Mouse (Mus musculus) MEL (cell line): ENCODE results near the gene Map1lc3a. TPM values are rescaled to one million over a fixed set of nuclear protein-coding genes. Genes with fewer than 3 reads are reported as not detected.

Experiments
- DNase-seq: peaks from one replicate; pipeline ENCODE4 v3.0.0; 2011; ENCODE audit warnings: low read depth, low spot score
- H3K27ac ChIP-seq: 2 replicates; pipeline ENCODE4 v1.5.1; 2012; ENCODE audit warnings: low read depth, mild to moderate bottlenecking, control low read depth, low read length, moderate library complexity; ENCODE audit not compliant: control insufficient read depth
- H3K27me3 ChIP-seq, 2 experiments: fragments of 150-350 bp in 1 of 2; sonication (generic) in 1 of 2; 2 replicates each; pipeline ENCODE4 v1.6.1; 2012; ENCODE audit warnings: low read length in 2 of 2, mild to moderate bottlenecking in 2 of 2, improper control_type of control experiment in 1 of 2, moderate library complexity in 1 of 2; ENCODE audit not compliant: insufficient read depth in 2 of 2, control insufficient read depth in 1 of 2
- H3K36me3 ChIP-seq, 2 experiments: 2 replicates each; pipeline ENCODE4 v1.6.1; 2012 to 2014; ENCODE audit warnings: low read length in 2 of 2, improper control_type of control experiment in 1 of 2, inconsistent platforms in 1 of 2, mild to moderate bottlenecking in 1 of 2; ENCODE audit not compliant: insufficient read depth in 2 of 2, control insufficient read depth in 1 of 2
- H3K4me1 ChIP-seq, 2 experiments: fragments of 150-350 bp in 1 of 2; sonication (generic) in 1 of 2; 2 replicates each; pipeline ENCODE4 v1.6.1; 2012; ENCODE audit warnings: low read length in 2 of 2, improper control_type of control experiment in 1 of 2, mild to moderate bottlenecking in 1 of 2; ENCODE audit not compliant: insufficient read depth in 2 of 2, control insufficient read depth in 1 of 2
- H3K4me3 ChIP-seq, 2 experiments: fragments of 150-350 bp in 1 of 2; sonication (generic) in 1 of 2; 2 replicates each; pipeline ENCODE4 v1.5.1; 2012; ENCODE audit warnings: low read depth in 2 of 2, low read length in 2 of 2, mild to moderate bottlenecking in 2 of 2, moderate library complexity in 2 of 2, control low read depth in 1 of 2, improper control_type of control experiment in 1 of 2; ENCODE audit not compliant: control insufficient read depth in 1 of 2, insufficient read depth in 1 of 2
- H3K79me2 ChIP-seq: 2 replicates; pipeline ENCODE4 v1.6.1; 2012; ENCODE audit warnings: mild to moderate bottlenecking, low read length, moderate library complexity; ENCODE audit not compliant: control insufficient read depth, poor library complexity, insufficient read depth
- H3K9ac ChIP-seq: 2 replicates; pipeline ENCODE4 v1.6.1; 2012; ENCODE audit warnings: low read depth, mild to moderate bottlenecking, control low read depth, low read length, moderate library complexity; ENCODE audit not compliant: control insufficient read depth, poor library complexity, severe bottlenecking
- H3K9me3 ChIP-seq: fragments of 150-350 bp; sonication (generic); replicated peaks from 2 replicates; pipeline ENCODE4 v1.6.1; 2012; ENCODE audit warnings: mild to moderate bottlenecking, low read length, improper control_type of control experiment, moderate library complexity; ENCODE audit not compliant: insufficient read depth
- BHLHE40 ChIP-seq: IDR thresholded peaks from 2 replicates; pipeline ENCODE4 v1.6.1; 2012; ENCODE audit warnings: low read depth, mild to moderate bottlenecking, inconsistent platforms, low read length, improper control_type of control experiment, borderline replicate concordance
- CTCF ChIP-seq, 3 experiments: IDR thresholded peaks in 2 of 3; conservative IDR thresholded peaks in 1 of 3; 2 replicates each; pipeline ENCODE4 v1.5.1; 2011 to 2012; ENCODE audit warnings: low read length in 3 of 3, low read depth in 2 of 3, mild to moderate bottlenecking in 2 of 3, improper control_type of control experiment in 1 of 3, inconsistent platforms in 1 of 3, mixed read lengths in 1 of 3, moderate library complexity in 1 of 3; ENCODE audit not compliant: control insufficient read depth in 1 of 3, insufficient read depth in 1 of 3, poor library complexity in 1 of 3, severe bottlenecking in 1 of 3
- E2F4 ChIP-seq: IDR thresholded peaks from 2 replicates; pipeline ENCODE4 v1.6.1; 2011; ENCODE audit warnings: low read depth, low read length, improper control_type of control experiment, borderline replicate concordance
- EP300 ChIP-seq, 2 experiments: IDR thresholded peaks; 2 replicates each; pipeline ENCODE4 v1.6.1; 2011; ENCODE audit warnings: improper control_type of control experiment in 2 of 2, low read length in 2 of 2, low read depth in 1 of 2, mild to moderate bottlenecking in 1 of 2
- ETS1 ChIP-seq: IDR thresholded peaks from 2 replicates; pipeline ENCODE4 v1.6.1; 2012; ENCODE audit warnings: low read depth, mild to moderate bottlenecking, inconsistent platforms, low read length, improper control_type of control experiment, moderate library complexity
- GATA1 ChIP-seq: IDR thresholded peaks from 2 replicates; pipeline ENCODE4 v1.6.1; 2011; ENCODE audit warnings: low read depth, low read length, improper control_type of control experiment
- HCFC1 ChIP-seq: IDR thresholded peaks from 2 replicates; pipeline ENCODE4 v1.6.1; 2012; ENCODE audit warnings: low read depth, mild to moderate bottlenecking, inconsistent platforms, low read length, improper control_type of control experiment, moderate library complexity
- KAT2A ChIP-seq: conservative IDR thresholded peaks from 2 replicates; pipeline ENCODE4 v1.6.1; 2012; ENCODE audit warnings: low read depth, low read length, improper control_type of control experiment, inconsistent platforms
- MAFK ChIP-seq: IDR thresholded peaks from 2 replicates; pipeline ENCODE4 v1.6.1; 2011; ENCODE audit warnings: low read depth, mild to moderate bottlenecking, low read length, improper control_type of control experiment, borderline replicate concordance
- MAZ ChIP-seq: IDR thresholded peaks from 2 replicates; pipeline ENCODE4 v1.6.1; 2012; ENCODE audit warnings: low read depth, mild to moderate bottlenecking, inconsistent platforms, low read length, improper control_type of control experiment
- POLR2A ChIP-seq, 2 experiments: IDR thresholded peaks; 2 replicates each; pipeline ENCODE4 v1.6.1; 2011 to 2012; ENCODE audit warnings: low read length in 2 of 2, mild to moderate bottlenecking in 2 of 2, control low read depth in 1 of 2, improper control_type of control experiment in 1 of 2, low read depth in 1 of 2, moderate library complexity in 1 of 2; ENCODE audit not compliant: control insufficient read depth in 1 of 2, insufficient read depth in 1 of 2, poor library complexity in 1 of 2
- RAD21 ChIP-seq: IDR thresholded peaks from 2 replicates; pipeline ENCODE4 v1.6.1; 2011; ENCODE audit warnings: mild to moderate bottlenecking, low read depth, low read length, improper control_type of control experiment
- RCOR1 ChIP-seq: IDR thresholded peaks from 2 replicates; pipeline ENCODE4 v1.6.1; 2012; ENCODE audit warnings: low read depth, mild to moderate bottlenecking, inconsistent platforms, low read length, improper control_type of control experiment
- SIN3A ChIP-seq: IDR thresholded peaks from 2 replicates; pipeline ENCODE4 v1.6.1; 2012; ENCODE audit warnings: low read length, improper control_type of control experiment, inconsistent platforms
- SMC3 ChIP-seq: IDR thresholded peaks from 2 replicates; pipeline ENCODE4 v1.6.1; 2011; ENCODE audit warnings: low read depth, low read length, improper control_type of control experiment
- TAL1 ChIP-seq: IDR thresholded peaks from 2 replicates; pipeline ENCODE4 v1.6.1; 2012; ENCODE audit warnings: mild to moderate bottlenecking, inconsistent platforms, low read length, moderate library complexity, mixed read lengths
- TCF12 ChIP-seq: IDR thresholded peaks from 2 replicates; pipeline ENCODE4 v1.6.1; 2014; ENCODE audit warnings: low read depth, mild to moderate bottlenecking, inconsistent platforms, low read length, improper control_type of control experiment, moderate library complexity
- USF2 ChIP-seq, 2 experiments: IDR thresholded peaks; 2 replicates each; pipeline ENCODE4 v1.6.1; 2011 to 2012; ENCODE audit warnings: improper control_type of control experiment in 2 of 2, low read length in 2 of 2, borderline replicate concordance in 1 of 2, inconsistent platforms in 1 of 2, low read depth in 1 of 2, mild to moderate bottlenecking in 1 of 2; ENCODE audit not compliant: insufficient read depth in 1 of 2
- ZKSCAN1 ChIP-seq: IDR thresholded peaks from 2 replicates; pipeline ENCODE4 v1.6.1; 2012; ENCODE audit warnings: low read depth, mild to moderate bottlenecking, inconsistent platforms, low read length, improper control_type of control experiment, moderate library complexity
- polyA plus RNA-seq, 2 experiments: library from polyadenylated mRNA; stranded (reverse) in 1 of 2; unstranded in 1 of 2; fragments of >175 nt in 1 of 2; fragments of >200 nt in 1 of 2; gene quantifications; 2 replicates each; pipeline versions ENCODE4 v1.2.1 to v1.2.4; 2012; ENCODE audit warnings: low replicate concordance in 2 of 2, low read depth in 1 of 2; ENCODE audit not compliant: insufficient read length in 2 of 2, insufficient read depth in 1 of 2, missing spikeins in 1 of 2
- total RNA-seq: library from RNA; depleted of rRNA; stranded (reverse); fragments of 300-350 nt; gene quantifications from 2 replicates; pipeline ENCODE4 v1.2.3, GENCODE M21; 2012

The Map1lc3a gene
- total and polyA plus RNA-seq, 3 experiments: 11.4 to 12.4 TPM; not detected in 1

- peaks cover 0 to under 1% of the 10 kb centered on the region in 2 experiments; a peak in 2 of 4 replicates for H3K36me3 ChIP-seq
- H3K9ac ChIP-seq: no peak overlapping the region
- H3K9me3 ChIP-seq: no peaks in the 10 kb centered on the region
- no peaks in the 10 kb centered on the region for H3K79me2 ChIP-seq
- no peak overlapping the region for H3K4me3 ChIP-seq
- no peak for DNase-seq
- no peaks in the 10 kb centered on the region for H3K27me3 ChIP-seq
- H3K4me1 ChIP-seq: no peaks in the 10 kb centered on the region
- H3K27ac ChIP-seq: no peak overlapping the region
- TF ChIP-seq HCFC1: no peak
- TF ChIP-seq MAZ: no peak
These were observed 11.6 kb downstream of the Map1lc3a start for GRCm38 (mm10) chr2:155287456-155288250.

DNA sequence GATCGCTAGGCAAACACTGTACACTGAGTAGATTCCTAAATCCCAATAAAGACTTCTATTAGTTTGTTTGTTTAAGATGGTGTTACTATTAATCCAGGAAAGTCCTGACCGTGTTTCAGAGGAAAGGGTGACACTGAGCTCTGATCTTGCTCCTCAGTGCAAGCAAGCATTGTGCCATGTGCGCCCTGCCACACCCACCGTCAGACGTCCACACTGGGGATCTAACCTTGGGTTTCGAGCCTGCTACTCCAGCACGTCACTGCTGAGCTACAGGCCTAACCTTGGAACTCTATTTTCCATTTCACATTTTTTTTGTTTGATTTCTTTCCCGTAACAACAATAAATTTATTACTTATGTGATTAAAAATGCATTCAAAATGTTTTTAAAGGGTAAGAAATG lies 14.0 kb downstream of the Map1lc3a start:
- Histone ChIP-seq H3K79me2 (no peaks in the 10 kb centered on the region), H3K4me3 (no peak overlapping the region), H3K9ac (no peak overlapping the region), H3K9me3 (no peaks in the 10 kb centered on the region), H3K27ac (no peak overlapping the region), H3K27me3 (no peaks in the 10 kb centered on the region), H3K4me1 (no peaks in the 10 kb centered on the region), H3K36me3 (no peaks in the 10 kb centered on the region; a peak in 2 of 4 replicates)
- TF ChIP-seq TCF12 (no peak), POLR2A (IDR thresholded peaks at IDR 0.05; ENCODE audit: control insufficient read depth in 1 of 2, insufficient read depth in 1 of 2, low read depth in 1 of 2, low read length in 2 of 2, poor library complexity in 1 of 2) (no peak), SIN3A (no peak), RAD21 (no peak), MAZ (no peak), GATA1 (no peak), HCFC1 (no peak), RCOR1 (no peak), CTCF (IDR thresholded peaks at IDR 0.05 in 2 of 3, conservative IDR thresholded peaks at IDR 0.05 in 1 of 3; ENCODE audit: control insufficient read depth in 1 of 3, insufficient read depth in 1 of 3, low read depth in 2 of 3, low read length in 3 of 3, poor library complexity in 1 of 3, severe bottlenecking in 1 of 3) (no peak), MAFK (no peak), SMC3 (no peak), E2F4 (no peak), USF2 (IDR thresholded peaks at IDR 0.05; ENCODE audit: borderline replicate concordance in 1 of 2, insufficient read depth in 1 of 2, low read depth in 1 of 2, low read length in 2 of 2) (no peak), KAT2A (no peak), ZKSCAN1 (no peak), BHLHE40 (no peak), ETS1 (no peak), TAL1 (no peak), EP300 (IDR thresholded peaks at IDR 0.05; ENCODE audit: low read depth in 1 of 2, low read length in 2 of 2) (no peak)
- DNase-seq: no peak
